Mouse (Mus musculus): ENCODE results near the gene Zc3hav1.

Gene Zc3hav1

DNA sequence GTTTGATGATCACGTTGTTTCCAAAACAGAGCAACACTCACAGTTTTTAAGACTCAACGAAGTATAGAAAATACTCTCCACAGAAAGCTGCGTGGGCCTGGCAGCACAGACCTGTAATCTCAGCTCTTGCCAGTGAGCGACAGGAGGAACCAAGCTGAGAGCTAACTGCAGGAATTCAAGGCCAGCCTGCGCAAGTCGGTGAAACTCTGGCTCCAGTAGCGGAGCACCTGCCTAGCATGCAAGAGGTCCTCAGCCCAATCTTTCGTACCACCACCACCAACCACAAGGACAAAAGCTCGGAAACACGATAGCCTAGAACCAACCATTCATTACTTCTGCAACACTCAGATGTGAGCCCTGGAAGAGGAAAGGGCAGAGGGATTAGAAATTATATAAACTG is 2.0 kb downstream of the Zc3hav1 start:
- in situ Hi-C loops (cut with MboI): no loop called here

DNA sequence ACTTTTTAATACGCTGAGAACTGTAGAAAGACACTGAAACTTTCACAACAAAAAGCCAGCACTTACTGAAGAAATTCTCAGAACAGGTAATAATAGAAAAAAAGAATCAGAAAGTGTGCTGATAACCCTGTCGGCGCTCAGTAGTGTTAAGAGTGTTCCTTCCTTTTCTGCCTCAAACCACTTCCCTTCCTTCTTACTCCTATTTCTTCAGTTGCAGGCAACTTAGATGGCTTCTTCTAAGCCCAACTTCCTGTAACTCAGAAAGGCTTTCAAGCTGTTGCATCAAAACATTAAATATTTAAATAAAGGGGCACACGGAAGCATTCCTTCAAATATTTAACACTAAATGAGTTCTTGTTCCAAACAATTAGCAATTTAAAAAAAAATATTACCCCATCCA is 2.5 kb downstream of the Zc3hav1 start:
- in situ Hi-C loops (cut with MboI): no loop called here

DNA sequence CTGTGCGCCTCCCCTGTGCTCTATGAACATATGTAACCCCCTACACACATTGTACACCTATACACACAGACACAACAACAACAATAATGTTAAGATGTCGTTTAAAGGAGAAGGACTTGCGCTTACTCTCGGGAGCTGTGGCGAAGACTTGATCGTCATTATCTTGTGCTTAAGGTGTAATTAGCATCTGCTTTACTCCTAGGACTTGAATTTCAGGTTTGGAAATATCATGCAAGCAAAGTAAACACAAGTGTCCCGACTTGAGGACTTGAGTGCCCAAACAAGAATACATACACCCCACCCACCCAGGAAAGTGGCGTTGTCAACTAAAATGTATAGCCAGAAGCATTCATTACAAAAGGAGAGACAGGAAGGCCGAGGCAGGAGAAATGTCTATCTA is 4.6 kb downstream of the Zc3hav1 start:
- in situ Hi-C loops (cut with MboI): no loop called here

DNA sequence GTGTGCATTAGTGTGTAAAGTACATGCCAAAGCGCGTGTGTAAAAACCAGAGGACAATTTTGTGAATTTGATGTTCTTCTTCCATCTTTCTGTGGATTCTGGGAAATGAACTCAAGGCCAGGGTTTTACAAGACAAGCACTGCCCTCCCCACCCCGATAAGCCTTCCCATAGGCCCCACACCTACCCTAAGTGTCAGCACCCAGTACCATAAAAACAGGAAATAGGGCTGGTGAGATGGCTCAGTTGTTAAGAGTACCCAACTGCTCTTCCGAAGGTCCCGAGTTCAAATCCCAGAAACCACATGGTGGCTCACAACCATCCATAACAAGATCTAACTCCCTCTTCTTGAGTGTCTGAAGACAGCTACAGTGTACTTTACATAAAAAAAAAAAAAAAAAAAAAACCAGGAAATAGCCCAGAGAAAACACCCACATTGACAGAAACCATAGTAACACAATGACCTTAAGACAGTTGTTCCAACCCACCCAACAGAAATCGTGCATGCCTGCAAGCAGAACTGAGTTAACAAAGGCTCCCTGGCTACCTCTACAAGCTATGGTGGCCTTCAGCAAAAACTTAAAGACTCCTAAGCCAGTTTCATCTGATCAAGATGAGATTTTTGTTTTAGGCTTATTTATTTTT is 5.5 kb downstream of the Zc3hav1 start:
- in situ Hi-C loops (cut with MboI): no loop called here

DNA sequence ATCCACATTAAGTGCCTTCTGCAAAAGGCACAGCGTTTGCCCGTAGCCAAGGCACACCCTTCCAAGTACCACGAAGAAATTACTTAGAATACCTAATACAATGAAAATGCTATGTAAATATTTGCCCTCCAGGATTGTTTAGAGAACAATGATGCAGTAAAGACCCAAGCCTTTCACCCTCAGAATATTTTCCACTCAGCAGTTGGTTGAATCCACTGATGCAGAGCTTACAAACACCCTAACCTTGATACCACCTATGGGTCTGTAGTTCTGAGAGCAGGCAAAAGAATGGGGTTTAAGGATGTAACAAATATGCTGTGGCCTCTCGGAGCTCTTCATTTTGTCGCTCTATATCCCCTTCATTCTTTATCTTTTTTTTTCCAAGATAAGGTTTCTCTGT is 6.5 kb downstream of the Zc3hav1 start:
- in situ Hi-C loops (cut with MboI): no loop called here

DNA sequence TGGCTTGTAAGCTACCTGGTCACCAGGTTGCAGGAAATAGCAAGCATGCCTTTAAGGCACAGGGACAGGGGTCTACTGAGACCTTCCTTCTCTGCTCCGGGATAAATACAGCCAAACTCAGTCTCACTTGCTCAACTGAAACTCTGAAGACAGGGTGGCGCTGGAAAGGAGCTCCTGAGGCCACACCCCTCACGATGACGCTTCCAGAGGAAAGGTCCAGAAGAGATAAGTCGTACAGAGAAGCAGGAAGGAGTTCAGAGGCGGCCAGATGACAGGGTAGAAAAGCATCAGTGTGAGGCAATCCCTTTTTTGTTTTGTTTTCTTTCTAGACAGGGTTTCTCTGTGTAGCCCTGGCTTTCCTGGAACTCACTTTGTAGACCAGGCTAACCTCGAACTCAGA is 8.6 kb downstream of the Zc3hav1 start:
- in situ Hi-C loops (cut with MboI): no loop called here

DNA sequence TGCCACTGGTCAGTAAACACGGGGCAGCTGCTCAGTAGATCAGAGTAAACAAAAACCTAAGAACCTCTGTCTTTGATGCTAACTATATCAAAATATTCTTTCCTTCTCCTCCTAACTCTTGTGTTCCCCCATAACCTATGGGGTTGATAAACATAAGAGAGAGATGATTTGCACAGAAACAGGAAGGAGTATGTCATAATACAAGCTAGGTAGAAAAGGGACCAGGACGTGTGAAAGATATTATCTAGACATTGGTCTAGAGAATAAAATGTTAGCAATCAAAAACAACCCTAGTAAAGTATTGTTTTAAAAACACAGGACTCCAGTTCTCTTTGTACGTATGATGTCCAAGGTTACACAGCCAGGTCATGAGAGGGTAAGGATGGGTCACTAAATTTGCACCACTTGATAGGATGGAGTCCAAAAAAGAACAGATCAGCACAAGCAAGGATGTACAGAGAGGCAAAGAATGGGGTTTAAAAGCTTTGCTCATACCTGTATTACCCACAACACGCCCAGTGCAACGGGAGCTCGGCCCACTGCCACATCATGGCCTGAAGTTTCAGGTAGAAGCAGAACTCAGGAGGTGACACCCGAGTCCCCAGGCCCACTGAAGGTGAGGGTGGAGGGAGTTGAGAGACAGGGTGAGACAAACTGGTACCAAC is 10.3 kb downstream of the Zc3hav1 start:
- in situ Hi-C loops (cut with MboI): no loop called here

DNA sequence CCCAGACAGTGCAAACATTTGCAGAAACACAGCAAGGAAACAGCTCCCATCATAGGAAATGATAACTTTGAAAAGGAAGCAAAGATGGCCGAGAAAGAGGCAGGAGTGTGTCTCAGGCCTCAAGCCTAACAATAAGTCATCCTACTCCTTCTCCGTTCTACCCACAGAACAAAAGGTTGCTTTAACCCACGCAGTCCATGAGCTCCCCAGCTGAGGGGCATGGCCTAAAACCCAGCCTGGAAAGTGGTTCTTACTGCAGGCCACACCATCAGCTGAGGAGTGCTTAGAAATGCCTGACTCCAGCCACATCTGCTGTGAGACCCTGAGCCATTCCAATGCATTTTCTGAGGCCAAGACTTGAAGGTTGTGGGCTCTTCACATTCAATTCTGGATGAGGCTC is 10.8 kb downstream of the Zc3hav1 start:
- in situ Hi-C loops (cut with MboI): no loop called here

DNA sequence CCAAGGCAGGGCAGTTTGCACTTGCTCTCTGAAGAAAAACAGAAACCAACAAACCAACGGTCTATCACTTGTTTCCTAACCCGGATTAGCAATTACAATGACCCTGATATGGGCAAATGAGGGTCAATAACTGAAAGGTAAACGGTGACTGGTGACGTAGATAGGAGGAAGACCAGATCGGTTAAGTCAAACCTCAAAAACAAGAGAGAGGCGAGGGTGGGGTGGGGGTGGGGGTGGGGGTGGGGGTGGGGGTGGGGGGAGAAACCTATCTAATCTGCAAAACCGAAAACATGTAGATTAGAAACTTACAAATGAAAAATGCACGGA is 11.8 kb downstream of the Zc3hav1 start:
- in situ Hi-C loops (cut with MboI): no loop called here

DNA sequence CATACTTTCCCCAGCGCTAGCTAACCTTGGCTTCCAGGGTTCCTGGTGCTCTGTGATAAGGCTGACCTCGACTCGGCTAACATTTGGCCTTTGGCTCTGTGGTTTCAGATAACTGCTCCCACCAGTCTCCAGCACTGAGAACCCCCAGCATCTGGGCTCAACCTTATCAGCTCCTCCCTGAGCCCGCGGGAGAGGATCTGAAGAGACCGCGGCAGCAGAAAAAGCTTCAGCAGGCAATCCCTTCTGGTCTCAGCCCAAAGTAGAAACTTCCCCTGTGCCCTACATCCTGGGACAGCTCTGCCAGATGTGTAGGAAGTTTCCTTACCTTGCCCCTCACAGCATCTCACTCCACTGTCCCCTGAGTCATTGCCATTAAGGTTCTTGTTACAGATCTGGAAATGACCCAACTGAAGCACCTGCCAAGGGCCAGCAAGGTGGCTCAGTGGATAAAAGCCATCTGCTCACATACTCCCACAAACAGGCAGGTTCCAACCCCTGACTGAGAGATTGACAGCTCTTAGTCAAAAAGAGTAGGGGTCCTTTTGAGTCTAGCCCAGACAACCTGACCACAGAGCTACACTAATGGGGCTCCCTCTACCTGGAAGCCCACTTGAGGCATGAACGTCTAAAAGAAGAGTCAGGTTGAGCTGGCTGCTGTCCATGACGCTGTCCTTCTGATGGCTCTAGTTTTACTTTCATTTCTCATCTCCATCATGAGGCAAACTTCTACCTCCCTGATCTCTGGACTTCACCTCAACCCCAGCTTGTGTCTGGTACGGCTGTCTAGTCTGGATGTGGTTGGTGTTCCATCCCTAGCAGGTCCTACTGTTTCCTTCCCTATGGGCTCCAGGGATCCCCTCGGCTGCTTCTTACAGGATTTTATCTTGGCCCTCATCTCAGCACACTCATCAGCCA is 12.4 kb downstream of the Zc3hav1 start:
- in situ Hi-C loops (cut with MboI): no loop called here

DNA sequence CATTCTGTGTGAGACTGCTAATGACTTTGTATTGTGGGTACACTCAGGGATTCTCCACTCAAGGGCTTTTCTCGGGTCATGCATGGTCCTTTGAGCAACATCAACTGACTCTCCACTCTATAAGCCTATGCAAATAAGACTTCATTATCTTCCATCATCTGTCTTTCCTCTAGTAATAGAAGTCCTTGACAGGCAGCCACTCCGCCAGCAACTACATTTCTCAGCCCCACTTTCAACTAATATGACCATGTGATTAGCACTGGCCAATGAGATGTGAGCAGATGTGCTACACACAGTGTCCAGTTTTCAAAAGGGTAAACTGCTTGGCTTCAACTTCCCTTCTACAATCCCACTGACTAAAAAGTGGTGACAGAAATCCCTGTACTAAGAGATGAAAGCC is 15.3 kb downstream of the Zc3hav1 start:
- in situ Hi-C loops (cut with MboI): no loop called here

DNA sequence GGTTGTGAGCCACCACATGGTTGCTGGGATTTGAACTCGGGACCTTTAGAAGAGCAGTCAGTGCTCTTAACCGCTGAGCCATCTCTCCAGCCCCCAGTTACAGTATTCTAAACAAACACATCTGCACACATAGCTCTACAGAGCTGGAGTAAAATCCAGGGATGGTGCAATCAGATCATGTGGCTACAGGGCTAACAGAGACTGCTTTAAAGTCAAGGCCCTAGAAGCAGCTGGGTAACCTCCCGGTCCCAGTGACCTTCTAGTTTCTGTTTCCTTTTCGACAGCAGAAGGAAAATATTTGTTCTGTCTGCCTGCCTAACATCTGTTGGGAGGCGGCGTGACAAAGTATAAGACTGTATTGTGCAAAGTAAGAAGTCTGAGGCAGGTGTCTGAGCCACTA is 16.5 kb downstream of the Zc3hav1 start:
- in situ Hi-C loops (cut with MboI): no loop called here

DNA sequence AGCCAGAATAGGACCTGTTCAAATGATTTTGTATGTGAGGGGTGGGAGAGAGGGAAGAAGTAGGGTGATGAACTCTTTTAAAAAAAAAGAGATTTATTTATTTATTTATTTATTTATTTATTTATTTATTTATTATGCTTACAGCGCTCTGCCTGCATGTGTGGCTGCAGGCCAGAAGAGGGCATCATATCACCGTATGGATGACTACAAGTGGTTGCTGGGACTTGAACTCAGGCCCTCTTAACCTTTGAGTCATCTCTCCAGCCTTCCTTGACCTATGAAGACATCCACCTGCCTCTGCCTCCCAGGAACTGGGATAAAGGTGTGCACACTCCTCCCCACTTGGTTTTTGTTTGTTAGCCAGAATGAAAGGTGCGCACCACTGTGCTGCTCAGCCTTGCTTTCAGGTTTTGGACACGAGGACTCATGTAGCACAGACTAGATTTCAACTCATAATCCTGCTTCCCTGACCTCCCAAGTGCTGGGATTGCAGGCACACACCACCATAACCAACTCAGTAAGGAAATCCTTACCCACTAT is 17.2 kb downstream of the Zc3hav1 start:
- in situ Hi-C loops (cut with MboI): no loop called here

DNA sequence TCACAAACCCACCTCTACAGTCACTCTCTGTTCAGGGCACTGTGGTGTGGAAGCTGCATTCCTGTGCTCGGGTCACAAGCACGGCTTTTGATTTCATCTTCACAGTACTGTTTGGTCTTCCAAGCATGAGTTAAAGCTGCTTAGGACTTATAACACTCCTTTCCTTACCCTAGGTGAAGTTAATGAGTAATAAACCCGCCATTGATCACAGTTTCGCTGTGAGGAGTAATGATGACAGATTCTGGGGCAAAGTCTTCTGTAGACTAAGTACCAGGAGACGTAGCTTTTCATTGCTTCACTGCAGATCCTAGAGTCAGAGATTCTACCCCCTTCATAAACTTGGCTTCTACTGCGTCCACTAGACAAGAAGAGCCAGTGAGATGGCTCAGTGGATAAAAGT is 19.1 kb downstream of the Zc3hav1 start:
- in situ Hi-C loops (cut with MboI): no loop called here

DNA sequence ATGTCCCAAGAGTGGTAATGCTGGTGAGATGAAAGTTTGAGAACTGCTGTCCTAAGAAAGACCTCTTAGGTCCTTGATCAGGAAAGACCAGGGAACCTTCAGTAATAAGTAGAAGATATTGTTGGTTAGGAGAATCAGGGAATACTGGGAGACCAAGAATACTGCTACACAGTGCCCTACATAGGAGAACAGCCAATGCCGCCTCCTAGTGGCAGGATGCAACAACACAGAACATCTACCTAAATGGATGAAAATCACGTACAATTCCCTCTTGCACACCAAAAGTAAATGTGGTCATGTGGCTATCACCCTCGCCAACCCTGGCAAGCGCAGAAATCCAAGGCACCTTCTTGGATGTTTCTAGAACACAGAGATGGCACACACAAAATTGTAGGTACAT is 27.8 kb downstream of the Zc3hav1 start:
- in situ Hi-C loops (cut with MboI): no loop called here

DNA sequence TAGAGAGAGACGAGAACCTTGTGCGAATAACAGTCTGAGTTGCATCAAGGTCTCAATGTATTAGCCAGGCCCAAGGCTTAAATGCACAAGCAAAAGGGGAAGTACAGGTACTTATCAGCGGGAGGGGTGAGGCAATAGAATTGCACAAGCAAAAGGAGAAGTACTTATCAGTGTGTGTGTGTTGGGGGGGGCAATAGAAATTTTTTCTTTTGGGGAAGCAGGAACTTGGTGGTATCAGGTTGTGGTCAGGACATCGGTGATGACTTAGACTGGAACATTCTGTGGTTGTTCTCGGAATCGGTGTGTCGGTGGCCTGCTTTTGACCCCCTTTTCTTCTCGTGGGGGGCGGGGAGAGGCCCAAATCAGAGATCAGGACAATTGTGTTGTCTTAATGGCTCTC is 33.8 kb downstream of the Zc3hav1 start:
- in situ Hi-C loops (cut with MboI): no loop called here

DNA sequence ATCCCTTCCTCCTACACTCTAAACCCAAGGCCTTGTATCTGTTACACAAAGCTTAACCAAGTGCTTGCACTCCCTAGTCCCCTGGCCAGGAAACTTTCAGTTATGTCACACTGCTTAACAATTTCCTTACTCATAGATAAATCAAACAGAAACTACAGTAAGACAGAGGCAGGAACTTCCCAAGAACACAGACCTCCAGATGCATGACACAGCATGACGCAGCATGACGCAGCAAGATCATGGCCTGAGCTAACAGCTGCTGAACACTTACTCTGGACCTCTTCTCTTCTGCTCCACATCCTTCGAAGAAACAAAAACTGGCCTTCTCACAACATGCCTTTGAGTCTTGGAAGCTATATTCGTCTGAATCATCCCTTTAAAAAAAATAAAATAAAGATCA is 38.4 kb downstream of the Zc3hav1 start:
- in situ Hi-C loops (cut with MboI): no loop called here

DNA sequence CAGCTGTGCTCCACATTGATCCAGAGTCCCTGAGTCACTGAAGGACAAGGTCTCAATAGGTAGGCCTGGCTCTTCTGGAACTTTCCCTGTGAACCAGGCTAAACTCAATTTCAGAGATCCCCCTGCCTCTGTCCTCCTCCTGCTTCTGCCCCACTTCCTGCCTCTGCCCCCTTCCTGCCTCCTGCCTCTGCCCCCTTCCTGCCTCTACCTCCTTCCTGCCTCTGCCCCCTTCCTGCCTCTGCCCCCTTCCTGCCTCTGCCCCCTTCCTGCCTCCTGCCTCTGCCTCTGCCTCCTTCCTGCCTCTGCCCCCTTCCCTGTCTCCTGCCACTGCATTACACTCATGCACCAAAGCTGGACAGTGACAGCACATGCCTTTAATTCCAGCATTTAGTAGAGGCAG is 44.7 kb downstream of the Zc3hav1 start:
- in situ Hi-C loops (cut with MboI): no loop called here

DNA sequence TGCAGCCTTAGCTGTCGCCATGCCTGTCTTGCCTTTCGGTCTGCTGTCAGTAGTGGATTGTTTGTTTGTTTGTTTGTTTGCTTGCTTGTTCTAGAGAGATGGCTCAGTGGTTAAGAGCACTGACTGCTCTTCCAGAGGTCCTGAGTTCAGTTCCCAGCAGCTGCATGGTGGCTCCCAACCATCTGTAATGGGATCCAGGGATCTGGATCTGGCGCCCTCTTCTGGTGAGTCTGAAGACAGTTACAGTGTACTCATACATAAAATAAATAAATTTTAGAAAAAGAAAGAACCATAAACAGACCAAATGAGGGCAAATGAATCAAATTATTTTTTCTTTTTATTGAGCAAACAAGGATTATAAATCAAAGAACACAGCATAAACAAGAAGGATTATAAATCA is 49.4 kb downstream of the Zc3hav1 start:
- in situ Hi-C loops (cut with MboI): no loop called here

DNA sequence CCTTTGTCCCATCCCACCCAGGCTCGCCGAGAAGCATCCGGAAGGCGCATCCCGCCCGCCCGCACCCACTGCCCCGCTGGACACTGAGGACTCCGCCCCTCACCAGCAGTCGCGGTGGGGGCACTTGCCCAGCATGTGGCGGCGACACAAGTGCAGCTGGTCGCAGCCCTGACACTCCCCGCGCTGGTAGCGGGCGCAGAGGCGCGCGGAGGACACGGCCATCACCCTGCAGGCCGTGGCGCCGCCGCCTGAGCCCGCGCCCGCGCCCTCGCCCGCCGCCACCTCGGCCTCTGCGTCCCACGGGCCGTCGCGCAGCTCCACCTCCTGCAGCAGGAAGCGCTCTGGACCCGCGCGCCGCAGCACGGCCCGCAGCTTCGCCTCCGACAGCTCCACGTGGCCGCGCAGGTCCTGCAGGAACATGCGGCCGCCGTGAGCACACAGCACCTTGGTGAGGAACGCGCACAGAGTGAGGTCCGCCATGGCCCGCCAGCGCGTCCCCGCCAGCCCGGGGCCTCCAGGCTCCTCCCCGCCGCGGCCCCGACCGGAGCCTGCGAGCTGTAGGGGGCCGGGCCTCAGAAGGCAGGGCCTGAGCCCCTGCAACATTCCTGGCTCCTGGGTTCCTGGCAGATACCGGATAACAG is 55.5 kb downstream of the Zc3hav1 start, which contains the start of gene Zc3hav1l:
Zc3hav1l (minus strand) TSS at position 499 of the 641 bp plus-strand sequence.
- in situ Hi-C loops (cut with MboI): no loop called here

DNA sequence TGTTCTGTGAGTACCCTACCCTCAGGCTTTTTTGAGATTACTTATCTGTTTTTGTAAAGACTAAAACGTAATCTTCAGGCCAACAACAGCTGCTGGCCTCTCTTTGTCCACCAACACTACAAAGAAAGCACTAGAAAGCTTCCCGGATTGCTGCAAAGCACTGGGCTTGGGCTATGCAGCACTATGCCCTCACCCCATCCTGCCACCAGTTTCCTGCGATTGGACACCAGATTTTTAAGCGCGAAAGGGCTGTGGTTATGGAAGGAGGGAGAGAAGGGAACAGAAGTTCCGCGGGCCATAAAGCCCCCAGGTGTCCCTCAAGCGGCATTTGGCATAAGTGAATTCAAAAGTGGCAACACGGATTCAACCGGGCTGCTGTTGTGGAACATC is 56.2 kb downstream of the Zc3hav1 start:
- in situ Hi-C loops (cut with MboI): no loop called here

DNA sequence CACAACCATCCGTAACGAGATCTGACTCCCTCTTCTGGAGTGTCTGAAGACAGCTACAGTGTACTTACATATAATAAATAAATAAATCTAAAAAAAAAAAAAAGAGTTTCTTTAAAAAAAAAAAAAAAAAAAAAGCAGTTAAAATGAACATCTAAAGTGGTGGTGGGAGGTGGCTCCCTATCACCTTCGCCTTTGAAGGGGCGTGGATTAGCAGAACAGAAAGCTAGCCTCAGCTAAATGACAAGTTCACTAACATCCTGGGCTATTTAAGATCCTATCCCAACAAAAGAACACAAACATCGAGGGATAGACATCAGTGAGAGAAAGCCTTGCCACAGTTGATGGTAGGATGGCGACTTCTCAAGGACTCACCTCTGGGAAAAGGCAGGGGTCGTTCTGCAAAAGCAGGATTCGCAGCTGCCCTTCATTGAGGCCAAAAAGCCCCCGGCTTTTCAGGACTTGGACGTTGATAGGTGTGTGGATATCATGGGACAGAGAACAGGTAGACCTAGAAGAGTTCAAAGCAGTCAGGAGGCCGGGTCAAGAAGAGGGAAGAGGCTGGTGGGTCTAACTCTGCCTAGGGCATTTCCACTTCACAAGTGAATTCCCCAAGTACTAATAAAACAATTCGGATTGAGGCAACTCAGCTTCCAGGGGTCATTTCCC is 56.7 kb downstream of the Zc3hav1 start:
- in situ Hi-C loops (cut with MboI): no loop called here

Data from mature B cell (primary cell).